Mouse (Mus musculus) G1E (cell line): Measurements from ENCODE around the gene Ldlrad3.

Experiments
- CTCF ChIP-seq: IDR thresholded peaks from 2 replicates; pipeline ENCODE4 v1.5.1; 2012; ENCODE audit warnings: low read depth, low read length, inconsistent platforms, mixed read lengths
- GATA1 ChIP-seq: IDR thresholded peaks from 2 replicates; pipeline ENCODE4 v1.6.1; 2012; ENCODE audit warnings: borderline replicate concordance, low read length, inconsistent platforms, mixed read lengths

GRCm38 (mm10) chr2:102073266-102074037 lies 112.7 kb downstream of the Ldlrad3 start:
- TF ChIP-seq CTCF (no peak), GATA1 (no peak)
